Mouse (Mus musculus) cerebellum, adult (tissue): ENCODE data around the gene Cabp2.
"Not testable (repeated sequence)": the region's sequence is repeated elsewhere in the genome, so short reads cannot be mapped to it uniquely, and the experiment has no call there.

Experiments used
- ATAC-seq: cut with Nextera tagmentation; 2 replicates; pipeline ENCODE4 v1.9.2; 2017; ENCODE audit warnings: mild to moderate bottlenecking, moderate library complexity, mixed read lengths; ENCODE audit not compliant: insufficient number of reproducible peaks, low FRiP score, low TSS enrichment

The Cabp2 gene

GRCm38 (mm10) chr19:4055216-4055946, 26.0 kb upstream of the Cabp2 start:
- ATAC-seq, result no peak; the same call in 1 of the 2 replicates

GRCm38 (mm10) chr19:4055947-4056693, 25.3 kb upstream of the Cabp2 start:
- no peak for ATAC-seq

- no peak for ATAC-seq
Observed at GRCm38 (mm10) chr19:4056727-4057126, 24.7 kb upstream of the Cabp2 start.

GRCm38 (mm10) chr19:4057389-4057788, 24.0 kb upstream of the Cabp2 start:
- no peak for ATAC-seq

GRCm38 (mm10) chr19:4057962-4058361, 23.4 kb upstream of the Cabp2 start:
- ATAC-seq, result no peak

GRCm38 (mm10) chr19:4058581-4058980, 22.8 kb upstream of the Cabp2 start:
- no peak for ATAC-seq

GRCm38 (mm10) chr19:4059069-4059740, 22.2 kb upstream of the Cabp2 start, which contains the start of gene Gstp3:
TSS of gene Gstp3 (minus strand) at chr19:4059569.
- no peak for ATAC-seq

- not testable (repeated sequence) for ATAC-seq
Observed at GRCm38 (mm10) chr19:4060044-4060898, 21.1 kb upstream of the Cabp2 start.

- no peak for ATAC-seq
Observed at GRCm38 (mm10) chr19:4060899-4061465, 20.4 kb upstream of the Cabp2 start.

- not testable (repeated sequence) for ATAC-seq
Observed at GRCm38 (mm10) chr19:4063357-4063756, 18.0 kb upstream of the Cabp2 start.

GRCm38 (mm10) chr19:4064501-4064900, 16.9 kb upstream of the Cabp2 start:
- not testable (repeated sequence) for ATAC-seq

- no peak for ATAC-seq
Observed at GRCm38 (mm10) chr19:4066280-4066679, 15.1 kb upstream of the Cabp2 start.

- no peak for ATAC-seq
Observed at GRCm38 (mm10) chr19:4066877-4067276, 14.5 kb upstream of the Cabp2 start.

GRCm38 (mm10) chr19:4068242-4068641, 13.1 kb upstream of the Cabp2 start:
- not testable (repeated sequence) for ATAC-seq

GRCm38 (mm10) chr19:4068717-4069410, 12.5 kb upstream of the Cabp2 start:
- ATAC-seq, result no peak

GRCm38 (mm10) chr19:4070311-4070710, 11.1 kb upstream of the Cabp2 start:
- ATAC-seq, result no peak

GRCm38 (mm10) chr19:4070756-4071155, 10.6 kb upstream of the Cabp2 start:
- ATAC-seq, result no peak

GRCm38 (mm10) chr19:4071406-4071805, 10.0 kb upstream of the Cabp2 start:
- ATAC-seq, result no peak

GRCm38 (mm10) chr19:4072706-4073424, 8.5 kb upstream of the Cabp2 start:
- no peak for ATAC-seq
